Mouse (Mus musculus): ENCODE data around the gene Rpl36-ps4.
"Not testable (repeated sequence)": the region's sequence is repeated elsewhere in the genome, so short reads cannot be mapped to it uniquely, and the experiment has no call there.

Gene Rpl36-ps4

DNA sequence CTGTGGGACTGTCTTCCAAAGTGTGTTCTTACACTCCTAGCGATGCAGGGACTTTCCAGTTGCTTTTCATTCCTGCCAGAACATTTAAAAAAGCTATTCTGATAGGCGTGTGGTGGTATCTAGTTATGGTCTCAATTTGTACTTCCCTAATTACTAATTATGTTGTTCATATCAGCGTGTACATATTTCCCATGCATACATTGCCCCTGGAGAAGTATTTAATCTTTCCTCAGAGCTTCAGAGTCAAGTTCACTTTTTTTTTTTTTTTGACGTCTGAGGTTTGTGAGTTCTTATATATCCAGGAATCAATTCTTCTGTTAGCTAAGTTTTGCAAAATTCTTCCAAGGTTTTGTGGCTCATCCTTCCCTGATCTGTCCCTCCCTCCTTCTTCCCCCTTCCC lies 15.4 kb downstream of the Rpl36-ps4 start:
- DNase-seq (ENCODE audit: low spot score) = no peak

DNA sequence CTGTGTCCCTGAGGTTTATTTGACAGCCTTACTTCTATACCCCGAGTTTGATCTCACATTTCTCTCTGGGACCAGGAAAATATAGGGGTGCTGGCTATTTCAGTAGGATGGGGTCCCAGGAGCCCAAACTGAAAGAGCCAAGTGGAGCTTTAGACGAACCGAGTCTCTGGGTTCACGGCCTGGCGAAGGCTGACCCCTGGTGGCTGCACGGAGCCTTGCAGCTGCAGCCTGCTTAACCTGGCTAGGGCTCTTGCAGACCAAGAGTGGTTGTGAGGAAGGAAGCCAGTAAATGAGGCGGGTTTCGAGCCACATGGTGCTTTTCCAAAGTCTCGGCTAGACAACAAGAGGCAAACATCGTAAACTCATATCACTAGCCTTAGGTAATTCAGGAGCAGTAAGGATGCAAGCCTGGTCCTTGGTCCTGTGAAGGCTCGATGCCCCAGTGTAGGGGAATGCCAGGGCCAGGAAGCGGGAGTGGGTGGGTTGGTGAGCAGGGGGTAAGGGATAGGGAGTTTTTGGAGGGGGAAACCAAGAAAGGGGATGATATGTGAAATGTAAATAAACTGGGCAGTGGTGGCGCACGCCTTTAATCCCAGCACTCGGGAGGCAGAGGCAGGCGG lies 28.3 kb downstream of the Rpl36-ps4 start:
- DNase-seq (ENCODE audit: low spot score) = peak; percentile 28

DNA sequence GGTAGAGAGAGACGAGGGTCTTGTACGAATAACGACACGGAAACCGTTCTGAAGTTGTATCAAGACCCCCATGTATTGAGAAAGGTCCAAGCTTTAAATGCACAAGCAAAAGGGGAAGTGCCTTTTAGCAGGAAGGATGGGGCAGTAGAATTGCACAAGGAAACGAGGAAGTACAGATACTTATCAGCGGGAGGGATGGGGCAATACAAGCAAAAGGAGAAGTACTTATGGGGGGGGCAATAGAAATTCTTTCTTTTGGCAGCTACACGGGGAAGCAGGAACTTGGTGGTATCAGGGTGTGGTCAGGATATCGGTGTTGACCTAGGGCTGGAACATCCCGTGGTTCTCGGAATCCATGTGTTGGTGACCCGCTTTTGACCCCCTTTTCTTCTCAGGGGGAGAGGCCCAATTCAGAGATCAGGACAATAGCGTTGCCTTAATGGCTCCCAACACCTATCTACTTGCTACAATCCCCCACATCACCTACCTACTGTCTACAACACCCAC lies 33.9 kb downstream of the Rpl36-ps4 start:
- DNase-seq (ENCODE audit: low spot score) = not testable (repeated sequence)

GRCm38 (mm10) chr17:87957096-87957840 lies 36.5 kb downstream of the Rpl36-ps4 start:
- DNase-seq (ENCODE audit: low spot score) = no peak

DNA sequence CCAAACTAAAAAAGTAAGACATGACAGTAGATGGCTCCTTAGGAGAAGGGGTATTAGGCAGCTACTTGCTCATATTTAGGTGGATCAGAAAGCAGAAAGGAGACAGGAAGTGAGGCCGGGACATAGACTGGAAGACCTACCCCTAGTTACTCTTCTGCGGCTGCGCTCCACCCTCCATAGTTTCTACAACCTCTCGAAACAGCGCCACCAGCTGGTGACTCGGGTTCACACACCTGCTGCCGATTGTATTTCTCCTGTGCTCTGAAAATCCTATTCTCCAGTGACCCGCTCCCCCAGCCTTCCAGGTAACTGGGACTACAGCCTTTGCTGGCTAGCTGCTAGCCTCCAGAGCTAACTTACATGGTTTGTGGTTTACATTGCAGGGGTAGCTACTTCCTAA lies 37.5 kb downstream of the Rpl36-ps4 start:
- no peak for DNase-seq (ENCODE audit: low spot score)

DNA sequence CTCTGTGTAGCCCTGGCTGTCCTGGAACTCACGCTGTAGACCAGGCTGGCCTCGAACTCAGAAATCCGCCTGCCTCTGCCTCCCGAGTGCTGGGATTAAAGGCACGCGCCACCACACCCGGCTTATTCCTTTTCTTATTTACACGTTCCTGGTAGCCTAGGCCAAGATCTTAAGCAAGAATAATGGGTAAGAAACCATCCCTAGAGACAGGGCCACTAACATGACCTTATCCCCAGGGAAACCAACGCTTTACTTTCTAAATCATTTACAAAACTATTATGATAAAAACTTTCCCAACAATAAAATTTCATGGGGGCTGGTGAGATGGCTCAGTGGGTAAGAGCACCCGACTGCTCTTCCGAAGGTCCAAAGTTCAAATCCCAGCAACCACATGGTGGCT lies 38.6 kb downstream of the Rpl36-ps4 start:
- not testable (repeated sequence) for DNase-seq (ENCODE audit: low spot score)

- not testable (repeated sequence) for DNase-seq (ENCODE audit: low spot score)
Observed at GRCm38 (mm10) chr17:87959931-87960330, 39.2 kb downstream of the Rpl36-ps4 start.

DNA sequence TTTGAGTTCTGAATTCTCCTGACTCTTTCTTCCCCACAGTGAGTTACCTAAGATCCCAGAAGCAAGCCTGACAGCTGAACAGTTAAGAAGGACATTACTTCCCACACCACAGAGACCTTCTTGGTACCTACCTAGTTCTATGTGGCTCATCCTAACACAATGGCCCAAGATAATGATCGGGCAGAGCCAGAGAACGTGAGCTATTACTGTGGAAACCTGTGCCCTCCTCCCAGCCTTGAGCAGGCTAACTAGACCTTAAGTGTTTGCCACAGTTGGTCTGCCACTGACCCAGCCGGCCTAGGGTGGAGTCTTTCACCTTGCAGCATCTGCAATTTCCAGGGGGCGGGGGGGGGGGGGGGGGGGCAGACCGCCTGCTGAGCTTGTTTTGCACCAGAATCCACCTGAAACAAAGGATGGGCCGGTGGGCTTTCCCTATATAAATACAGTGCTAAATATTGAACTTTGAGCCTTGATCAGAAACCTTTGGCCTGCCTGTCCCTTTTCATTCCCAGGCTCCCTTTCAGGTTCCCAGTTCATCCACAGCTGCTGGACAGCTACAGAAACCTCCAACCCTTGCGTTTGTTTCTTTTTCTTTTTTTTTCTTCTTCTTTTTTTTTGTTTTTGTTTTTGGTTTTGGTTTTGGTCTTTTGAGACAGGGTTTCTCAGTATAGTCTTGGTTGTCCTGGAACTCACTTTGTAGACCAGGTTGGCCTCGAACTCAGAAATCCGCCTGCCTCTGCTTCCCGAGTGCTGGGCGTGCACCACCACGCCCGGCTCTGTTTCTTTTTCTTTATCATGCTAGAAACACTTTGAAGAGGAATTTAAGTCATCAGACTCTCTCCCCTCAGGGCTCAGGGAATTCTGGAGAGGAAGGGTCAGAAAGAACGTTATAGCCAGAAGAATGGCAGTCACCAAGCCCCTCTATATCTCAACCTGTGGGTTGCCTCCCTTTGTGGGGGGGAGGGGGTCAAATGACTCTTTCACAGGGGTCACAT lies 42.6 kb downstream of the Rpl36-ps4 start:
- DNase-seq (ENCODE audit: low spot score) = no peak

DNA sequence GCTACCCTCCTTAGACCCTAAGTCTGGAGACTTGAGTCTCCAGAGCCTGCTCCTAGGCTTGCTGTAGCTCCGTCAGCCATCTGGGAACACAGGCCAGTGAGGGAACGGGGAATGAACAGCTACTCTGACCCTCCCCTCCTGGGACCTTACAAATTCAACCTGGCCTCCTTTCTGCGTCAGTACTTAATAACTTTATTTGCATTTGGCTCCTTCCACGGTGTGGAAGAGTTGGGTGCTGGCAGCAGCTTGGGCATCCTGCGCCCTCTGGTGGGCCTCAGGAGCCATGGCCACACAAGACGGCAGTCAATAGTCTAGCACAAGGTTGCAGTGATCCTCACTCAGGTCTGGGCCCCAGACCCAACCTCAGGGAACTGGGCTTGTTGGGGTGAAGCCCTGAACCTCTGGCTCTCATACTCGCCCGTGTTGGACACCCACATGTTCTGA lies 47.7 kb downstream of the Rpl36-ps4 start:
- DNase-seq (ENCODE audit: low spot score) = not testable (repeated sequence)

Data from ovary, adult 18-20 months (tissue).